Mouse (Mus musculus): ENCODE data around the gene Hhat.

Gene Hhat

DNA sequence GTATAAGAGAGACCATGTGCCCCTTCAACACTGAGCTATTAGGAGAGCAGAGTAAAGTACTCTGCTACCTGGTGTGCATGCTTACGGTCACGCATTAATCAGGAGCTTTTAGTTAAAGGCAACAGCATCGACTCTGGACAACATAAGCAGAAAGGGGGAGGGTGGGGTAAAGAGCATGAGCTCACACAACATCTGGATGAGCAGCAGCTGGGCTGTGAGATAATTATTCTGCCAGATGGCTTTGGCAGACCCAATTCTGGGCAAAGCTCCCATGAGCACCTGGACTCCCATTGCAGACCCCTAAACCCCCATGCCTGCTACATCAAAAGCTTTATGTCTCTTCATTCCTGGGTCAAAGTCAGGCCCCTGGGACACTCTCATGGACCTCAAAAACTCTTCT, 121.8 kb downstream of the Hhat start:
- 83% methylated on average over 3 of the region's 3 CpGs for WGBS

- 81% methylated on average over 2 of the region's 2 CpGs for WGBS
These were observed 123.7 kb downstream of the Hhat start for GRCm38 (mm10) chr1:192647361-192647760.

GRCm38 (mm10) chr1:192642126-192642525, 128.9 kb downstream of the Hhat start:
- 67% methylated on average over 2 of the region's 2 CpGs for WGBS

DNA sequence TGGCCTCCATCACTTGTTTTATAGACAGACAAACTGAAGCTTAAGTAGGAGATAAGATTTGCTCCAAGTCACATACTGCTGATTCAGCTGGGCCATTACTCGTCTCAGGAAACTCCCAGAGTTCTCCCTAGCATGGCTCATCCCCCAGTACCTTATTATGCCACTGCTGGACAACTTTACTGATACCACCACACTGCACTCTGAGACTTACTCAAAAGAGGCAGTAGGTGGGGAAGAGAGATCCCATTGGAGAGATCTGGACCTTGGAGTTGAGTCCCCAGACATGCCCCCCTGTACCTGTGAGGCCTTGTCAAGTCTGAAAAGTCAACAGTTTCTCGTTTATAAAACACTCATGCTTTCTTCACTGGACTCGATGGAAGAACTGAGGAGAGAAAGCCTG, 131.8 kb downstream of the Hhat start:
- WGBS, result 75% methylated on average over 3 of the region's 3 CpGs

- 82% methylated on average over 2 of the region's 2 CpGs for WGBS
These were observed 149.2 kb downstream of the Hhat start for GRCm38 (mm10) chr1:192621843-192622242.

DNA sequence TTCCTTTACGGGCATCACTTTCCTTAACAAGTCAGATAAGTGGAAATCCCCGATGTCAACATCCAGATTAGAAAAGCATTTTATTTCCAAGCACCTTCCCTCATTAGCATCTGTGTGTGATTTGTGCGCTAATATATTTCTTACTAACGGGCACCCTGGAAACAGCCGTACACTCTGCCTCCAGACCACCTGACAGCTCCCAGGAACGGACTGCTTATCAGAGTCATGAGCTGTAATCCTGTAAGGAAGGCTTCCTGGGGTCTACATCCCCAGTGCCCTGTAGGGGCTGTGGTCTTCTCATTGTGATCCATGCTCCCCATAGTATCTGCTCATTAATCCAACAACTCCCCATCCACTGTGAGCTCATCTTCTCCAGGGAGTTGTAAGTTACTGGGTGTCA, 157.8 kb downstream of the Hhat start:
- 77% methylated on average over 6 of the region's 6 CpGs for WGBS

DNA sequence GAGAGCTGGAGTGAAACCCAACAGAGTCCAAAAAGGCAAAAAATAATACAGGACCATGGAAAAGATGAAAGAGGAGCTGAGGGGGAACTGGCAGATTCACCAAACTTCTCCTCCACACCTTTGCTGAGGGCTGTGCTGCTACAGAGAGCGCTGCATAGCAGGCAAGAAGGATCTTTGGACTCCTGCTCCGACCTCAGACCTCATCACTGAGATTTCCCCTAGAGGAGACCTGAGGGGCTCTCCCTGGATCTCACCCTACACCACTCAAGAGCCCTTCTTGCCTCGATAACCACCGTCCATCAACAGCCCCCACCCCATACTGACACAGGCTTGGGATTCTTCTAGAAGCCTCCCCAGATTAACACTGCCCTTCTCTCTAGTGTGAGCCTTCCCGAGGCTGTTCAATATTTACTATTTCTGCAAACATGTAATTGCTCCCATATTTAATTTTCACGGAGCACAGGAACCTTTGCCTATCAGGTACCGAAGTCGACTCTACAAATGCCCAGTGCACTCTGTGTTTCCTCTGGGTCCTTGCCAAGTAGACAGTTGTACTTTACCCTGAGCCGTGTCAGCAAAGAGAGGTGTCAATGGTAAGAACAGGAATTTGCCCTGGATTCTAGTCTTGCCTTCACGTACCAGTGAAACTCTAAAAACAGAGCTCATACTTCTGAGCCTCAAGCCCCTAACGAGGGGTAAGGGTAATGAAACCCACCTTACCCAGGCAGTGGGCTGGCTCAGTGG, 158.9 kb downstream of the Hhat start:
- WGBS, result 86% methylated on average over 11 of the region's 11 CpGs

DNA sequence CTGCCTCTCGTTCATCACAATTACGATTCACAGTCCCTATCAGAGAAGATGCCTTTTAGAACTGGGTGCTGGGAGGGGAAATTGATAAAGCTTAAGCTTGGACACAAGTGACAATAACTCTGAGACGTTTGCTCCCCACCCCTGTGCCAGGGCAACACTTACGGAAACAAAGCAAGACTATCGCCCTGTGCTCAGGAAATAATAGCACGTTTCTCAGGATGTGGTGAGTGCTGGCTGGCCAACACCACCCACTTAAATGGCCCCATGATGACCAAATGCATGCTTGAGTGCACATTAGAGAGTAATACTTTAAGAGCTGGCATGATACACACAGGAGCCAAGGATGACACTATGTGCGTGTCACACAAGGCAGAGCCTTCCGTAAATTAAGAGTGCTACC, 164.1 kb downstream of the Hhat start:
- 82% methylated on average over 8 of the region's 8 CpGs for WGBS

GRCm38 (mm10) chr1:192604413-192604812, 166.6 kb downstream of the Hhat start:
- 70% methylated on average over 5 of the region's 5 CpGs for WGBS

DNA sequence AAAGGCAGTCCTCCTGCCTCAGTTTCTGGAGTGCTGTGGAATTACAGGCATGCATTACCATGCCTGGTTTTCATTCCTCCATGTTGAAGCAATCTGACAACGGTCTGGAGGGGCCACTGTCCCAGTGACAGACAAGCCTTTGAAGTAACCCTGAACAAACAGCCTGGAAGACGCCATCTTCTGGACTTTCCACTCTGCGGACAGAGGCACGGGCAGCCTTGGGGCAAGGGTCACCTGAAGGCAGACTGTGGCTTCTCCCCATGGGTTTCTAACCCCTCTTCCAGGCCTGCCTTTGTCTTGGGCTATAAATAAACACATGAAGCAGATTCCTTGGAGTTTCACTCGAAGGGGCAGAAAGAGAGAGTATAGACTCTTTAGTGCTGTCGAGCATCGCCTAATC, 167.5 kb downstream of the Hhat start:
- WGBS, result 77% methylated on average over 7 of the region's 7 CpGs

GRCm38 (mm10) chr1:192601206-192601605, 169.8 kb downstream of the Hhat start:
- WGBS, result 97% methylated on average over 3 of the region's 3 CpGs

GRCm38 (mm10) chr1:192599746-192600145, 171.3 kb downstream of the Hhat start:
- WGBS, result 91% methylated on average over 7 of the region's 7 CpGs

GRCm38 (mm10) chr1:192598380-192598779, 172.6 kb downstream of the Hhat start:
- WGBS, result 37% methylated on average over 2 of the region's 2 CpGs

DNA sequence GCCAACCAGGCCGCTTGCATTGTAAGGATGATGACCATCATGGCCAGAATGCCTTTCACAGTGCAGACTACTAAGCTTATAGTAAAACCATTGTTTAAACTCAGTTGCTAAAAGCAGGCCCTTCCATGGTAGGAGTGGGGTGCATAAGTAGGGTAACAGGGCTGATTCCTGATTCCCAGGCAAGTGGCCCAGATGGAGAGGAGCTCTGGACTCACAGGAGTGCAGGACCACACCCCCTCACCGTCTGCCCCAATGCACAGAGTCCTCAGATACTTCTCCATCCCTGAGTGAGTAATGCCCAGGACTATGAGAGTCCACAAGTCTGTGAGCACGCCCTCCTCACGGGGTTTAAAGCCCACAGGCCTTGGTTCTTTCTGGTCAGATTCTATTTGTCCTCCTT, 175.6 kb downstream of the Hhat start:
- 77% methylated on average over 4 of the region's 4 CpGs for WGBS

DNA sequence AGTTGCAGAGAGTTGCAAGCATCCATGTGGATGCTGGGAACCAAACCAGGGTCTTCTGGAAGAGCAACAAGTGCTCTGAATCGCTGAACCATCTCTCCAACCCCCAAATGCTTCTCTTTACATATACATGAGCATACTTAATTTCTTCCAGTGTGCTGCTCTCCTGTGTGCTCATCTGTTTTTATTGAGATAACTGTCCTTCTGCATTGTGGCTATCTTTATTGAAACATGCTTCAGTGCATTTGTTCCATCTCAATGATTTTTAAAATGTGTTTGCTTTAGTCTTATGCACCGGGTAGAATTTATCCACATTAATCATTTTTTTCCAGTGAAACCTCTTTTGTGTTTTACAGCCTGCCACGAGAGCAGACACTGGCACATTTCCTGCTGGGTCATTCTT, 177.5 kb downstream of the Hhat start:
- WGBS, result 66% methylated on average over 3 of the region's 3 CpGs

DNA sequence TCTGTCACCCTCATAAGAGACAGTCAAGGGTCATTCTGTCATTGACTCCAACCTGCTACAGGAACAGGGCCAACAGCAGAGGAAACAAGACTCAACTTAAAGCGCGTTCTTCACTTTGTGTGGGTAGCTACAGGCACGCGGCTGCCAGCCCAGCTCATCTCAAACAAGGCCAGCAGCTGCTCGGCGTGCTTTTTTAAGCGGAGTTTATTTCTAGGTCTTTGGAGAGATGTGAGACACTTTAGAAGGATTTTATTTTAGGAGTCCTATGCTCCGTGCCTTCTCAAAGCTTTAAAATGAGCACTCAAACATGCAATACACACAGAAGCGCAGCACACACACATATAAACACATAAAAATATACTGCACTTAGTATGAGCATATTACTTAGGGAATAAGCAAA, 183.6 kb downstream of the Hhat start:
- 47% methylated on average over 9 of the region's 9 CpGs for WGBS

GRCm38 (mm10) chr1:192582921-192583320, 188.1 kb downstream of the Hhat start:
- WGBS, result 44% methylated on average over 2 of the region's 2 CpGs

GRCm38 (mm10) chr1:192559341-192559740, 211.7 kb downstream of the Hhat start:
- 79% methylated on average over 1 of the region's 1 CpGs for WGBS

DNA sequence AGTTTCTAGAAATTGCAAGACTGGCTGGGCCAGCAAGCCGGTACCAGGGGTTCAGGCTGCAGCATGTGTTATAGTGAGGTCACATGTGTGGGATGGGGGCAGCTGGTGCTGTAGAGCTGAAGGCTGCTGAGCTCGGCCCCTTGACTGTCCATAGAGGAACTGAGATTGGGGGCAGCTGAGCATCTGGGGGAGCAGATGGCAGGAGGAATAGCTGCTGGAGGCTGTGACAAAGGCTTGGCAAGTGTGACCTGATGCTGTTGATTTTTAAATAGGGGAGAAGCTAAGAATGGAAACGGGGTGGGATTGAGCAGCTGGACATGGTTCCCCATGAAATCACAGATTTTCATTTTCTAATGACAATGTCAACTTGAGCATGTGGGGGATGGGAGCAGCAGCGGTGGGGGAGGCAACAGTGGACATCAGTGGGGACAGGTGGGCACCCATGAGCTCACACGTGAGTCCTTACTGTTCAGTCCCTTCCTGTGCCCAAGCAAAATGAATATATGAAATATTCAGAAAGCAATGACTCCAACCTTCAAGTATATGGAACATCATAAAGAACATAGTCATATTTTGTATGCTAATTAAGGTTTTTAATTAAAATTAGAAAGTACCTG, 212.9 kb downstream of the Hhat start:
- 44% methylated on average over 5 of the region's 5 CpGs for WGBS

DNA sequence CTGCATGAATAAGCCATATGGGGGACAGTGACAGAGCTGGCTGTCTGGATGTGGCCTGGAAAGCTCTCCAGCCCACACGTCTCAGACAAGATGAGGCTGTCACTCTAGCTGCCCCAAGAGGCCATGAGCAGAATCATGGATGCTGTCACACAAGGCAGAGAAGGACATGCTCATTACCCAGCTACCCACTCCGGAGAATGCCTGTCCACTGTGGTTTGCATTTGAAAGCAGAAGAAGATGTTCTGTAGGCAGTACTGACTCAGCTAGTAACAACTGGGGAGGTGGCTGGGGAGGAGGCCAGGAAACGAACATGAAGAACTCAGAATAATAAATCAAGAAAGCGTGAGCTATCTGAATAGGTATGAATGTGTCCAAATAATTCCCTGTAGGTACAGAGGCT, 215.5 kb downstream of the Hhat start:
- 50% methylated on average over 4 of the region's 4 CpGs for WGBS

GRCm38 (mm10) chr1:192550561-192550960, 220.5 kb downstream of the Hhat start:
- WGBS, result 93% methylated on average over 3 of the region's 3 CpGs

DNA sequence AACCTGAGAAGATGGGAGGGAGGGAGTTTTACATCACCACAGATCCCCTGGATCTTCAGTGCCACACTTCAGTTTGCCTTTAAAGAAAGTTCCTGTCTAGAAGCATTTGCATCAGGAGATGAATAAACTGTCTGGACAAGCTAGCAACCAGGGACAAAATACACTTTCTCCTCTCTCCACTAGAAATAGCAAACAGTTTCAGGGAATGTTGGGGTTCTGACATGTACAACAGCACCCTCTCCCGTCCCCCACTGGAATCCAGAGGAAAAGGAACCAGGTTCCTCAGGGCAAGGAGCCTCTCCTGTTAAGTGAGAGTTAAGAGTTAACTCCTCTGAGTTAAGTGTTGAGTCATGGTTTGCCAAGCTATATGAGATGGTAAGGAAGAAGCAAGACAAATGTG, 224.2 kb downstream of the Hhat start:
- 20% methylated on average over 1 of the region's 1 CpGs for WGBS

GRCm38 (mm10) chr1:192544901-192545300, 226.1 kb downstream of the Hhat start:
- WGBS, result 77% methylated on average over 7 of the region's 7 CpGs

DNA sequence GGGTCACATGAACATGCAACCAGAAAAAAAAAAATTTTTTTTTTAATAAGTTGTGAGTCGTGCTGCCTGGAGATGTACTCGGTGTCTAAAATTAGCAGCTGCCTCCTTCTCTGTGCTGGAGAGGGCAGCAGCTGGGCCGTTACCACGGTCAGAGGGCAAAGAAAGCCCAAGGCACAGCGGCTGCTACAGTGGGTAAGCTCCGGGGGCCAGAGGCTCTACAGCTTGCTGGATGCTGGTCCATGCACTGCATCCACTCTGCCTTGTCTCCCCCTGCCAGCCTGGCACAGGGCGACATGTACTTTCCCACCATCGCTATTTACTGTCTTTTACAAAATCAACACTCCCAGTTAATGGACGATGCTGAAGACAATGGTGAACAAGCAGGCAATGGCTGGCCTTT, 226.9 kb downstream of the Hhat start:
- WGBS, result 74% methylated on average over 9 of the region's 9 CpGs

Data from cerebral cortex, adult 2 months (tissue).